Mouse (Mus musculus): ENCODE measurements around the gene Zfp212.

Zfp212 gene

GRCm38 (mm10) chr6:47920447-47921340 lies at the start of gene Zfp212:
Zfp212 (plus strand) TSS chr6:47920476.
- DNase-seq (ENCODE audit: low spot score): peak; percentile 72

GRCm38 (mm10) chr6:47872266-47872665 lies 48.0 kb upstream of the Zfp212 start:
- DNase-seq (ENCODE audit: low spot score): no peak

- no peak for DNase-seq (ENCODE audit: low spot score)
Observed at GRCm38 (mm10) chr6:47877058-47877457, 43.2 kb upstream of the Zfp212 start, which contains the start of gene Zfp282. Zfp282 (plus strand) TSS chr6:47877204.

GRCm38 (mm10) chr6:47877461-47878132 lies 42.7 kb upstream of the Zfp212 start:
- DNase-seq (ENCODE audit: low spot score): peak; percentile 86

- no peak for DNase-seq (ENCODE audit: low spot score)
Observed at GRCm38 (mm10) chr6:47878133-47878514, 42.2 kb upstream of the Zfp212 start.

- no peak for DNase-seq (ENCODE audit: low spot score)
Observed at GRCm38 (mm10) chr6:47878593-47878992, 41.7 kb upstream of the Zfp212 start.

GRCm38 (mm10) chr6:47879049-47879716 lies 41.1 kb upstream of the Zfp212 start:
- DNase-seq (ENCODE audit: low spot score): no peak

- DNase-seq (ENCODE audit: low spot score): no peak
Observed at GRCm38 (mm10) chr6:47880166-47880565, 40.1 kb upstream of the Zfp212 start.

- DNase-seq (ENCODE audit: low spot score): no peak
Observed at GRCm38 (mm10) chr6:47888812-47889383, 31.4 kb upstream of the Zfp212 start.

GRCm38 (mm10) chr6:47899416-47899815 lies 20.9 kb upstream of the Zfp212 start:
- DNase-seq (ENCODE audit: low spot score): no peak

- no peak for DNase-seq (ENCODE audit: low spot score)
Observed at GRCm38 (mm10) chr6:47903587-47903986, 16.7 kb upstream of the Zfp212 start.

GRCm38 (mm10) chr6:47904361-47904760 lies 15.9 kb upstream of the Zfp212 start:
- DNase-seq (ENCODE audit: low spot score): no peak

GRCm38 (mm10) chr6:47904917-47905695 lies 15.2 kb upstream of the Zfp212 start:
- DNase-seq (ENCODE audit: low spot score): no peak

GRCm38 (mm10) chr6:47906326-47906725 lies 13.9 kb upstream of the Zfp212 start:
- DNase-seq (ENCODE audit: low spot score): no peak

- no peak for DNase-seq (ENCODE audit: low spot score)
Observed at GRCm38 (mm10) chr6:47909007-47909406, 11.3 kb upstream of the Zfp212 start.

- DNase-seq (ENCODE audit: low spot score): no peak
Observed at GRCm38 (mm10) chr6:47911650-47912049, 8.6 kb upstream of the Zfp212 start.

- no peak for DNase-seq (ENCODE audit: low spot score)
Observed at GRCm38 (mm10) chr6:47912991-47913390, 7.3 kb upstream of the Zfp212 start.

- DNase-seq (ENCODE audit: low spot score): no peak
Observed at GRCm38 (mm10) chr6:47917051-47917450, 3.2 kb upstream of the Zfp212 start.

GRCm38 (mm10) chr6:47918768-47919274 lies 1.5 kb upstream of the Zfp212 start:
- no peak for DNase-seq (ENCODE audit: low spot score)

- DNase-seq (ENCODE audit: low spot score): no peak
Observed at GRCm38 (mm10) chr6:47919646-47920446, 430 bp upstream of the Zfp212 start.
